Mouse (Mus musculus) liver, postnatal 0 days (tissue): Measurements from ENCODE around the gene Mars2.

ENCODE experiments used
- CTCF ChIP-seq: sonication (generic); IDR thresholded peaks from 2 replicates; pipeline ENCODE4 v1.5.1; 2016; ENCODE audit warnings: antibody characterized with exemption, low read depth
- EP300 ChIP-seq: IDR thresholded peaks from 2 replicates; pipeline ENCODE4 v1.6.1; 2016; ENCODE audit warnings: antibody characterized with exemption, low read depth, mild to moderate bottlenecking

DNA sequence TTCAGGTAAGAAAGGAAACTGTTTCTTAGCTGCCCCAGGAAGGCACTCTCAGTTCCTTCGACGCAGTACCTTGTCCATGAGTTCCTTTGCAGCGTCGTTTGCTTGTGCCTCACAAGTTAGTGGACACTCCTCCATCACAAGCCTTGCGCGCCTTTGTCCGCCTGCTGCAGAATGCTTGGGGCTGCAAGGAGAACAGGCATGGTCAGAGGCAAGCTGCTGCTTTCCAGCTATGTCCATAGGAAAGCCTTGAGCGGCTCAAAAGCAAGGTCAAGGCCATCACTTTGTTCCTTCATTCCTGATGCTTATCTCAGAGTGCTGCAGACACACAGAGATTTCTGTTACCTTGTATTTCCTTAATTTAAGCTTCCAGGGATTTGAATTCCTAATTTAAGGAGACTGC is 25.9 kb upstream of the Mars2 start:
- no peak for TF ChIP-seq CTCF
- TF ChIP-seq EP300 = no peak
